Comparison of ENCODE assay signal across 26 mouse cellular contexts in the genomic region with DNA sequence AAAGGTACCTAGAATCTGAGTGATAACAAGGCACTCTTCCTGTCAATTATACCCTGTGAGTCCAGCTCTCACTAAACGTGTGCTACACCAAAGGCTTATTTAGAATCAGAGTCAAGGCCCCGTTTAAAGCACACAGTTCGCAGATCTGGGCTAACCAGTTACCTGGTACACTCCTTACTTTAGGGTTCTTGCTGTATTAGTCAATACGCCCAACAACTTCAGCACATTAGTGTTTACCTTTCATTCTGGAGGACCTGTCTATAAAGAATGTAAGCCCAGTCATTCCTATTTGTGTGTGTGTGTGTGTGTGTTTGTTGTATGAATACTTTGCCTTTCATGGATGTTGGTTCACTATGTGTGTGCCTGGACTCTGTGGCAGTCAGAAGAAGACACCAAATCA. TPM values are rescaled to one million over a fixed set of nuclear protein-coding genes. Genes with fewer than 3 reads are reported as not detected.
DNase-seq lines count a peak whose midpoint lies in the region; ATAC-seq and TF ChIP-seq lines count a peak whose summit lies in the region.
"Had no signal": no experiment of that assay in that cellular context is flagged by ENCODE, and none has a peak within 500 bp of the region (broad histone marks: within the 10 kb centered on the region; RNA-seq: fewer than 3 reads in every experiment).

No protein-coding gene starts in this region.

- no peak for TF ChIP-seq CTCF in lung, postnatal 0 days (IDR thresholded peaks at IDR 0.05)

- H3K4me3 ChIP-seq in lung, postnatal 0 days (ENCODE audit: low read depth, low read length): no peak overlapping the region
- H3K4me3 ChIP-seq: embryonic facial prominence, embryonic 13.5 days; embryonic facial prominence, embryonic 15.5 days; erythroblast, embryonic 14.5 days; forebrain, embryonic 10.5 days; forebrain, embryonic 12.5 days had no signal

- no peak overlapping the region; the same call in 1 of the 2 replicates for H3K27ac ChIP-seq in lung, postnatal 0 days (ENCODE audit: low read length)
- H3K27ac ChIP-seq: embryonic facial prominence, embryonic 13.5 days; embryonic facial prominence, embryonic 15.5 days; forebrain, embryonic 10.5 days; forebrain, embryonic 12.5 days had no signal

- whole genome bisulfite sequencing in lung, postnatal 0 days: 53% methylated on average over 4 of the region's 4 CpGs

- H3K9ac ChIP-seq in lung, postnatal 0 days (replicated peaks; ENCODE audit: low read depth): no peak overlapping the region
- H3K9ac ChIP-seq: embryonic facial prominence, embryonic 13.5 days; embryonic facial prominence, embryonic 15.5 days; forebrain, embryonic 12.5 days had no signal

- ATAC-seq in lung, postnatal 0 days: peak; percentile 95
- ATAC-seq: forebrain, embryonic 14.5 days; forebrain, embryonic 16.5 days had no signal

- H3K9me3 ChIP-seq in lung, postnatal 0 days (ENCODE audit: low read length): no peaks in the 10 kb centered on the region
- H3K9me3 ChIP-seq: embryonic facial prominence, embryonic 15.5 days; forebrain, embryonic 10.5 days; forebrain, embryonic 12.5 days had no signal

- intact Hi-C loops in heart, postnatal 14 days (cut with DNase I): no loop called here

- peak; percentile 87 for DNase-seq in lung, postnatal 0 days (ENCODE audit: low spot score)
- DNase-seq in lung, postnatal 10 days: no peak
- DNase-seq in lung, postnatal 36 days: peak; percentile 76
- DNase-seq in lung, postnatal 14 days: no peak
- no peak for DNase-seq in heart, postnatal 14 days
- DNase-seq: adrenal gland, adult 2 months; adrenal gland, postnatal 10 days; adrenal gland, postnatal 25 days; cerebellum, adult 11 months; cerebellum, adult 18-20 months; cerebellum, adult 8-10 months; cerebellum, adult 9-11 months; cerebellum, postnatal 14 days; cerebellum, postnatal 36 days; embryo, embryonic 11 days had no signal

- TF ChIP-seq EP300 in lung, postnatal 0 days (IDR thresholded peaks at IDR 0.05): peak; percentile 94

- no peaks in the 10 kb centered on the region for H3K4me1 ChIP-seq in lung, postnatal 0 days (ENCODE audit: insufficient read depth, low read depth, low read length)
- H3K4me1 ChIP-seq: embryonic facial prominence, embryonic 13.5 days; embryonic facial prominence, embryonic 15.5 days; forebrain, embryonic 10.5 days; forebrain, embryonic 12.5 days had no signal

- H3K36me3 ChIP-seq in lung, postnatal 0 days (ENCODE audit: insufficient read depth, low read length): no peaks in the 10 kb centered on the region
- H3K36me3 ChIP-seq: embryonic facial prominence, embryonic 13.5 days; embryonic facial prominence, embryonic 15.5 days; forebrain, embryonic 10.5 days; forebrain, embryonic 12.5 days had no signal

- H3K27me3 ChIP-seq in lung, postnatal 0 days (replicated peaks; ENCODE audit: insufficient read depth, low read length): no peaks in the 10 kb centered on the region
- H3K27me3 ChIP-seq: embryonic facial prominence, embryonic 13.5 days; embryonic facial prominence, embryonic 15.5 days; forebrain, embryonic 12.5 days had no signal

- H3K4me2 ChIP-seq in lung, postnatal 0 days (replicated peaks; ENCODE audit: low read depth, low read length): no peak overlapping the region
- H3K4me2 ChIP-seq: embryonic facial prominence, embryonic 13.5 days; embryonic facial prominence, embryonic 15.5 days; forebrain, embryonic 12.5 days had no signal

RNA-seq across cellular contexts. Expression of gene Rps21, which starts 14.1 kb away (rescaled TPM):
- 418 and 453 TPM in 2 replicates for polyA plus RNA-seq in lung, postnatal 0 days (2015; fragmentation: Nextera tagmentation; extraction: Ambion mirVana)
- 100 to 1,000 TPM; 460 to 507 TPM for total RNA-seq in heart, postnatal 14 days (2021)

RNA-seq across cellular contexts. Expression of gene Lama5, which starts 17.4 kb away (rescaled TPM):
- 83.7 and 85.3 TPM in 2 replicates for polyA plus RNA-seq in lung, postnatal 0 days (2015; fragmentation: Nextera tagmentation; extraction: Ambion mirVana)
- 10 to 100 TPM; 43.1 to 63.7 TPM for total RNA-seq in heart, postnatal 14 days (2021)

RNA-seq across cellular contexts. Expression of gene Cables2, which starts 30.2 kb away (rescaled TPM):
- 15.5 and 16.1 TPM in 2 replicates for polyA plus RNA-seq in lung, postnatal 0 days (2015; fragmentation: Nextera tagmentation; extraction: Ambion mirVana)
- 10 to 100 TPM; 14.3 to 14.6 TPM for total RNA-seq in heart, postnatal 14 days (2021)

RNA-seq across cellular contexts. Expression of gene Rbbp8nl, which starts 46.6 kb away (rescaled TPM):
- 0.20 and 0.46 TPM in 2 replicates for polyA plus RNA-seq in lung, postnatal 0 days (2015; fragmentation: Nextera tagmentation; extraction: Ambion mirVana)
- not detected for total RNA-seq in heart, postnatal 14 days (2021)
- total RNA-seq: adrenal gland, adult 2 months; adrenal gland, postnatal 10 days; adrenal gland, postnatal 25 days; adrenal gland, postnatal 4 days; common myeloid progenitor, adult 5-6 weeks; MEL had no signal
- polyA plus RNA-seq: adrenal gland, adult 2 months; C2C12; erythroblast, embryonic 14.5 days; forebrain, embryonic 14.5 days; forebrain, embryonic 16.5 days had no signal

Comparison
In these comparisons a context has a peak if more than half of its experiments do, and no peak if none do; other contexts are left out.
1. DNase-seq: peak in lung, postnatal 0 days (single experiment) and lung, postnatal 36 days (single experiment); none in lung, postnatal 10 days (single experiment), lung, postnatal 14 days (single experiment) and heart, postnatal 14 days (0 of 2).